Mouse (Mus musculus) lung, postnatal 4 days (tissue): ENCODE data around the gene Scaf11.
A peak's percentile ranks its signal among the peaks of the same experiment; 100 is the strongest.

ENCODE experiments used
- DNase-seq, 2 experiments: peaks; one replicate each; pipeline ENCODE4 v3.0.0; 2021

Scaf11 gene

GRCm38 (mm10) chr15:96395071-96395470, 65.6 kb downstream of the Scaf11 start:
- peak; percentile 40 to 70 for DNase-seq

- no peak for DNase-seq
Observed at GRCm38 (mm10) chr15:96392878-96393277, 67.8 kb downstream of the Scaf11 start.

DNA sequence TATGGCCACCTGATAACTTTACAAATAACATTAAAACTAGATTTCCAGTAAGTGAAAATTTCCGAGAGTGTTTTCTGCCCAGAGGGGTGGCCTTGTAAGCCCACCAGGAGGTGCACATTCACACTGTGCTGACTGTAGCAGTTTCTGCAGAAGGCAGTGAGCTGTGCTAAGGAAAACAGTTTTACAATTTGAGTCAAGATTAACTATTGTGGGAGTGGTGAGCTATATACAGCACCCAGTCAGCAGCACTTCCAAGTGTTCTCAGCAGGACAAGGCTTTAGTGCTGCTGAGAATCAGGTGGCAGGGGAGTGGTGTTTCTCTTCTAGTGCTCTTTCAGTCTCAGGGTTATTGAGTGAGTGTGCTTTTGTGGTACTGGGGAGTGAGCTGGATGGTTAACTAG, 72.1 kb downstream of the Scaf11 start:
- DNase-seq = no peak

DNA sequence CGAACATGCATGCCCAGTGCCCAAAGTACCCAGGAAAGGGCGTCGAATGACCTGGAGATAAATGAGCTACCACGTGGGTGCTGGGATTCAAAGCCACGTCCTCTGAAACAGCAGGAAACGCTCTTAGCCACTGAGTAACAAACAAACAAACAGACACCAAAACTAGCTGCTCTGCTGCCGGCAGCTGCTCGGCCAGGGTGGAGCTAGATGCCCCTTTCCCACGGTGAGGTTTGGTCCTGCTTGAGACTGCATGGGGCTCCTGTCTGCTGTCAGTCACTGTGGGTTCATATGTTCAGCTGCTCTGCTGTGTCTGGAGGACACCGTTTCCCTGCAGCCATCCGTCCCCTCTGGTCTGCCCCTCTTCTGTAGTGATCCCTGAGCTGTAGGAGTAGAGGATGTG, 78.4 kb downstream of the Scaf11 start:
- no peak for DNase-seq

GRCm38 (mm10) chr15:96377701-96378100, 82.9 kb downstream of the Scaf11 start:
- DNase-seq = no peak

DNA sequence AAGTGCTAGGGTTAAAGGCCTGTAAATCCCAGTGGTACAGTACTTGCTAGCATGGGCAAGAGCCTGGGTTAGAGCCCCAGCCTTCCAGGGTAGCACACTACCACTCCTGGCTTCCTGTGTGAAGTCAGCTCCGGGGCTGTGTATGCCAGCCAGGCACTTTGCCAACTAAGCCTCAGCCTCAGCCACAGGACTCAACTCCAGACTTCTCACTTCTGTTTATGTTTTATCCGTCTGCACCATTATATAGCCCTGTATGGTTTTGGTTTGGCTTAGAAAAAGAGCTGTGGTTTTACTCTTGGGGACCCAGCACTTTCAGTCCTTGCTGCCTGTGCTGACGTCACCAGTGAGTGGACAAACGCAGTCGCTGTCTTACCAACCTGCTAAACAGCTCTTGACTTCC, 83.4 kb downstream of the Scaf11 start:
- DNase-seq = peak; percentile 47 to 67

GRCm38 (mm10) chr15:96376214-96376613, 84.4 kb downstream of the Scaf11 start:
- DNase-seq = no peak

GRCm38 (mm10) chr15:96373161-96373560, 87.5 kb downstream of the Scaf11 start:
- no peak for DNase-seq

- DNase-seq = no peak
Observed at GRCm38 (mm10) chr15:96372628-96373027, 88.0 kb downstream of the Scaf11 start.

DNA sequence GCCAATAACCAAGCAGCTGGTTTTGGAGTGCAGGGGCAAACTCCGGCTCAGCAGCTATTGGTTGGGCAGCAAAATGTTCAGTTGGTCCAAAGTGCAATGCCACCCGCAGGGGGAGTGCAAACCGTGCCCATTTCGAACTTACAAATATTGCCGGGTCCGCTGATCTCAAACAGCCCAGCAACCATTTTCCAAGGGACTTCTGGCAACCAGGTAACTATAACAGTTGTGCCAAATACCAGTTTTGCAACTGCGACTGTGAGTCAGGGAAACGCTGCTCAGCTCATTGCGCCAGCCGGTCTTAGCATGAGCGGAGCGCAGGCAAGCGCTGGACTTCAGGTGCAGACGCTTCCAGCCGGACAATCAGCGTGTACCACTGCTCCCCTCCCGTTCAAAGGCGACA, 89.3 kb downstream of the Scaf11 start:
- no peak for DNase-seq

DNA sequence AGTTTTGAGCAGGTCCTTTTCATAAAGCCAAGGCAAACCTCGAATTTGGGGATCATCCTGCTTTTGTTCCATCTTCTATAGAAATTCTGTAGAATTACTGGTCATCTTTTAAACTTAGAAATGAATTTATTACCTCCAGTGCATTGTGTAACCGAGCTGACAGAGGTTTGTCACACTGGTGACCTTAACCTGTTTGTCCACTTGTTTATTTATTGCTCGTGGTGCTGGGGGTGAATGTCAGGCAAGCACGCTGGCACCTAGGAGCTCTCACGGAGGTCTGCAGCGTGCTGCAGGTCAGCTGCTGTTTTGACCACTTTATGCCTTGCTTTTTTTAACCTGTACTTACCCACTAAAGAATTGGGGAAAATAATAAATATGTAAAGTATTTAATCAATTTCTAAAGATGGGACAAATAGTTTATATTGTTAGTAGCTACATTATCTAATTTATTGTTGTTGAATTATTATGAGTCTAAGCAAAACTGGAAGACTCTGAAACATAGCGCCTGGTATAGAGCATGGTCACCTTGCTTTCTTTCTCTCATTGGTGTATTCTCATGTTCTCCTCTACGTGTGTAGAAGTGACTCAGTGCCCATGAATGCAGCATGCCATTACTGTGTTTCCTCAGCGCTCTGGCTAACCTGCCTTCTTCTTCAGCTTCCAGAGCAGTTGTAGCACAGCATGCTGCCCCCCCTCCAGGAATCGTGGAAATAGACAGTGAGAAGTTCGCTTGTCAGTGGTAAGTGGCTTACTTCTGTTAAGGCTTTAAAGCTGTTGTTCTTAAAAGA, 94.3 kb downstream of the Scaf11 start:
- DNase-seq = no peak

DNA sequence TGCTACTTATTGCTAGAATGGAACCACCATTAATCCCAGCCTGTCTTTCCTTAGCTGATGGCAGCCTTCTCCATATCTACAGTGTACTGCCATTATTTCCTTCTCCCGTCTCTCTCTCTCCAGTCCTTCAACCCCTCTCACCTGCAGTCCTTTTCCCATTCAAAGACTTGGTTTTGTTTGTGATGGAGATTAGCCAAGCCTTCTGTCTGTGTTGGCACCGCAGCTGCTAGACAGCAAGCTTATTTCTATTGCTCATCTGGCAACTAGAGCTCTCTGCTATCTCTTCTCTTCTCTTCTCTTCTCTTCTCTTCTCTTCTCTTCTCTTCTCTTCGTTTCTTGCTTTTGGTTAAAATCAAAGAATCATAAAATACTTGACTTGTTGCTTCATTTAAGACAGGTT, 95.3 kb downstream of the Scaf11 start:
- no peak for DNase-seq
